Mouse (Mus musculus): ENCODE data around the gene Olfr655.

Olfr655 gene

DNA sequence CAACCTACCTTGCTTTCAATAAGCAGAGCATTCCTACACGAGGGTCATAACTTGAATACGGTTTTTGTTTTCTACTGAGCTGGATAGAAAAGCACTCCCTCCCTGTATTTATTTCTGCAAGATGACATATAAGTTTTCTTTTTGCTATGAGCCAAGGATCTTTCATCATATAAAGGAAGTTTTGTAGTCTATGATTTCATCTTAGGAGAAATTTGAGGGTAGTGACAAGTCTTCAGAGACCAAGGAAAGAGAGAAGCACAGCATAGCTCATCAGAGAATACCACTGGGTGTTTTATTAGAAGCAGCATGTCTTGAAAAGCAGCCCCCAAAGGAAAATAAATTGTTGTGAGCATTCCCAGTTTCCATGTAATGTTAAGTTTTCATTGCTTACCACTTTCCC, at the start of gene Olfr655:
Gene Olfr655, minus strand, starts transcription at position 101 of the 400 bp plus-strand sequence.
- no peak for DNase-seq (ENCODE audit: low read depth, low spot score)

DNA sequence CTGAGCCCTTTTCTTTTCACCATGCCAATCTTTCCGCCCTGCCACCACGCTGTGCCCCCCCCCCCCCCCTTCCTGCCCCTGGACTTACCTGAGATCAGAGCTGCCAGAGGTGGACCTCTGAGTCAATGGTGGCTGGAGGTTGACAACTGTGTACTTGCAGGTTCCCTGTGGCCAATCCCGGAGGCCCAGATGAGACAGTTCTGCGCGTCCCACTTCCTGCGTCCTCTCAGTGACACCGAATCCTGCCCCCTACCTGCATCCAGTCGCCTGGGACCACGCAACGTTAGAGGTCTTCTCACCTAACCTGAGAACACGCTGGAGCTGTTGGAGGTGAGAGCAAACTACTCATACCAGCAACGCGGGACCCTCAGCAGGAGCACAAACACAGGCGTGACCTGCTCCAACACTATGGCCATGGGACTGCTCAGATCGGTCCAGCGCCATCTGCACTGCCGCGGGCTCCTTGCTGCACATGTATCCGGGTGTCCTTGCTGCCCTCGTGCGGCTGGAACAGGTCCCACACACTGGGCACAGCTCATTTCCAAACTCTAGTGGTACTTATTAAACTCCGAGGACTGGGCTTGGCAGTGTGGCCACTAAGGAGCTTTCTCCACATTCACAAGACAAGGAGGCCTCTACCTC, 45.4 kb upstream of the Olfr655 start, which contains the start of gene Olfr658:
Gene Olfr658, minus strand, starts transcription at position 465 of the 642 bp plus-strand sequence.
- DNase-seq (ENCODE audit: low read depth, low spot score): no peak

DNA sequence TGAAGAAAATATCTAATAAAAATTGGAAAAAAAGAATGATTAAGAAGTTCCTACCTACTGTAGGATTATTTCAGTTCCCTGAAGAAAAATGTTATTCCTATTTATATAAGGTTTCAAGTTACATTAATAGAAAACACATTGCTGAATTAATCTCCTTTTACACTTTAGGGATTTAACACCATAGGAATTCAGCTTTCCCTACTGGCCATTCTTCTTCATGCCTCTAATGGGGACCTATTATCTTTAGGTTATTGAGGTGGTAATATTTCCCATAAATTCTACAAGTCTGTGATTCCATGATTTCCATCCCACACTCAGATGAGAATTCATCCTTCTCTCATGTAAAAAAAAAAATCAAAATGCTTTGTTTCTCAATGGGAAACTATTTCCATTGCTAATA, 22.9 kb upstream of the Olfr655 start, which contains the start of gene Olfr657:
Gene Olfr657, plus strand, starts transcription at position 301 of the 400 bp plus-strand sequence.
- DNase-seq (ENCODE audit: low read depth, low spot score): no peak

DNA sequence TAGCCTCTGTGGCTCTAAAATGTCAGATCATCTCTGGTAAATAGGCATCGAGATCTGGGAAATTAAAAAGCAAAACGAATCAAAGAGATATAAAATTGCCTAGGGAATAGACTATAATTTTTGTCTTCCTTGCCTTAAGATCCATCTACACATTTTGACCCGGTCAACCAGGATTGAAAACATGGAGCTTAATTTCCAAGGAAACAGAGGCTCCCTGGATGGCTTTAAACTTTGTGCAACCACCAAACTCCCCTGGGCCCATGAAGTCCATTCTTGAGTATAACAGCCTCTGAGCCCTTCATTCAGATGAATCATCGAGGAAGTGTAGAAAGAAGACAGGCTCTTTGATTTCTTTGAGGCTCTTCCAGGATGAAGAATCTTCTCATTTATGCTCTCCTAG, 12.1 kb upstream of the Olfr655 start, which contains the start of gene Olfr656:
Gene Olfr656, plus strand, starts transcription at position 301 of the 400 bp plus-strand sequence.
- DNase-seq (ENCODE audit: low read depth, low spot score): no peak

DNA sequence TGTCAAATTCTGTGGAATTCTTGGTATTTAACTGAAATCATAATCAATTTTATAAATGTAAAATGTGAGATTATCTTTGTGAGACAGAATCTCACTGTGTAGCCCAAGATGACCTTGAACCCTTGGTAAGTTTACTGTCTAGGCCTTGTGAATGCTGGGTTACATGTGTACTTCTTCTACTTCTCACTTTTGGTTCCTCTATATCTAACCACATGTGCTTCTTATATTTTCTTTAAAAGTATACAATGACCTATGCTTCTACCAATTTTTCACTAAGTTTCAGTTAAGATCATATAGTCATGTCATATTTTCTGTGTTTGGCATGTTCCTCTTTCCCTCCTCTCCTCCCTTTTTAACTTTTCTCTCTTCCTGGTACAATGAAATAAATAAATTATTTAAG, 3.1 kb upstream of the Olfr655 start:
- DNase-seq (ENCODE audit: low read depth, low spot score): no peak

DNA sequence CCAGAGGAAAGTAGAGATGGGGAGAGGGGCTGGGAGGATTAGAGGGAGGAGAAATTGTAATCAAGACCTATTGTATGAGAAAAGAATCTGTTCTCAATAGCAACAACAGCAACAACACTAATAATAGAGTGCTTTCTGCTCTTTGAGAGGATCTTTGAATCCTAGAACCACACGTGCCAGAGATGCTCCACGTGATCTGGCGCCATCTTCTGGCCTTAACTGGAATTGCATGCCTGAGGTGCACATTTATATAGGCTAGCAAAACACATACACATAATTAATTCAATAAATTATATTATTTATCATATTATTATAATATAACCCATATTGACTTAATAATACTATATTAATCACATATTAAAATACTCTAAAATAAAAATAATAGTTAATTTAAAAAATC, 1.6 kb upstream of the Olfr655 start:
- DNase-seq (ENCODE audit: low read depth, low spot score): peak; percentile 3

DNA sequence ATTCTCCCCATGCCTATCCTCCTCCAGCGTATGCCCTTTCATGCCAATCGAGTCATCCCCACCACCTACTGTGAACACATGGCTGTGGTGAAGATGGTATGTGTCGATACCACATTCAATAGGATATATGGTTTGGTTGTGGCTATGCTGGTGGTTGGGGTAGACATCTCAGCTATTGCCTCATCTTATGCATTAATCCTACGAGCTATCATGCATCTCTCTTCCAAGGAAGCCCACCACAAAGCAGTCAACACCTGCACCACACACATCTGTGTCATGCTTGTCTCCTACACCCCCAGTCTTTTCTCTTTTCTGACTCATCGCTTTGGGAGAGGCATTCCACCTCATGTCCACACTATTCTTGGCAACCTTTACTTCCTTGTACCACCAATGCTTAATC, 13.3 kb downstream of the Olfr655 start:
- DNase-seq (ENCODE audit: low read depth, low spot score): no peak

DNA sequence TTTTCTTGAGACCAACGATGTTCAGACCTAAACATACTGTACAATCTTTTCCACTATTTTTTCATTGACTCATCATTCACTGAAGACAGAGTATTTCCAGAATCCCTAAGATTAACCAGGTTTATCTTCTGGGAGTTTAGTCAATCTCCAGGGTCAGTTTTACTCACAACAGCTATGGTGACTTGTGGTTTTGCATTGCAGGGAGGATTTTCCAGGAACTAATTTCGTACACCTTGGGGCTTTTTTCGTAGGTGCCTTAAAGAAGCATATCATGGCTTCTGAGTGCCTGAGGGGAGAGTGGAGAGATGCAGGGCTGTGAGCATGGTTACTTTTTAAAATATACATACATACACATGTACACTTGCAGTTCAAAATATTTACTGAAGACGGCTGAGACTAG, 14.9 kb downstream of the Olfr655 start, which contains the start of gene Olfr654:
Gene Olfr654, plus strand, starts transcription at position 301 of the 400 bp plus-strand sequence.
- no peak for DNase-seq (ENCODE audit: low read depth, low spot score)

DNA sequence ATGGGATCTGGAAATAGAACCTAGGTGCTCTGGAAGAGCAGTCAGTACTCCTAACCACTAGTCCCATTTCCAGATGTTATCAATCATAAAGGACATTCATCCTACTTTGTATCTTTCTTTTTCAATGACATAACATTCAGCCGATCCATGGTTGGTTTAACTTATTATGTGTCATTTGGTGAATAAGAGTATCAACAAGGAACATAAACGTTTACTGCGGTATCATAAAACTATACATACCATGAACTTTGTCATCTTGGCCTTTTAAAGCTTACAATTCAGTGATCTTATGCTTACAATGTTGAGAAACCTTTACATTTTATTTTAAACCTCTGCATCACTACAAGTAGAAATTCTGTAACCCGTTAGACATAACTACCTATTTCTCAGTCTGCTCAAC, 20.1 kb downstream of the Olfr655 start:
- no peak for DNase-seq (ENCODE audit: low read depth, low spot score)

DNA sequence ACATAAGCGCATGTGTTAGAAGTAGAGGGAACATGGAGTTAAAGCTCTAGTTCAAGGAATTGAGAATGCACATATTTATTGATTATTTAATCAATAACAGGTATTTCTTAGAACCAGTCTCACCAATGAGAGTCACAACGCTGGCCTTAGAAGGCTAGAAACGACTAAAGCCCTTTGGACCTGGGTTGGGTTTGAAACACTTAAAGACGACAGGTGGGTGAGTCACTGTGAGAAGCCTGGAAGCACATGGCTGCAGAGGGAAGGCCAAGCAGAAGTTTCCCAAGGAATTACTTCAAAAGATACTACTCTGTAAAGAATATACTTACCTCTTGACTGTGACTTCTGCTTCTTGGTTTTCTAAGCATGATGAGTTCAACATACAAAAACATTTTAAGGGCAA, 20.7 kb downstream of the Olfr655 start:
- DNase-seq (ENCODE audit: low read depth, low spot score): no peak

DNA sequence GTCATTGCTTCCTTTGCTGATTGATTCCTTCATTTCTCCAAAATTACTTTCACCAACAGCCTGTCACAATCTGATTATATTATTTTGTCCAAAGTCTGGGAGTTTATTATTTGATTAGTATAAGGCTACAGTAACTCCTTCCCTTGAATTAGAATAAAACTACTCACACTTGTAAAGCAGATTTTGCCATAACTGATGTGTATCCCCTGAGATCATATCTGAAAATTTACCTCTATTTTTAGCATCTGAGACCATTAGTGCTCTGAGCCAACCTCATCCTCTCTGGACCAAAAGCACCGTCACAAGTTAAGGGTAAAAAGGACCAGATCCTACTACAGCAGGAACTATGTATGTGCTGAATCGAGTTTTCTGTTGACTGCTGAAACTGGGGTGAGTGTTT, 24.6 kb downstream of the Olfr655 start, which contains the start of gene Olfr653:
Gene Olfr653, plus strand, starts transcription at position 301 of the 400 bp plus-strand sequence.
- no peak for DNase-seq (ENCODE audit: low read depth, low spot score)

DNA sequence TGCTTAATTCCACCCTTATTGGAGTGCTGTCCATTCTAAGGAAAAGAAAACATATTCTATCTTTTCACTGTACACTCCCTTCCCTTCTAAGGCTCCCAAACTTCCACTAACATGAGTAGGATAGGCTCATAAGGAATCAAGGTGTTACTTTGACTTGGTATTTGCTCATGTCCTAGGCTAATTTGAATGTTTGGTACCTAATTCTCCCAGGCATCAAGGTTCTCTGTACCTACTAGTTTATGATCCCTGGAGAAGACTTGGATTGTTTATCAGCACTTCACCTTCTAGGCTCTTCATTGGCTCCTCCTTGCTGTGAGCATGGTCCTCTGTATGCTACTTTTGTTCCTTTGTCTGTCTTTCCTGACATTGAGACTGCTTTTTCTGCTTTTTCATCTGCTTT, 41.0 kb downstream of the Olfr655 start, which contains the start of gene Olfr652:
Gene Olfr652, plus strand, starts transcription at position 301 of the 400 bp plus-strand sequence.
- no peak for DNase-seq (ENCODE audit: low read depth, low spot score)

DNA sequence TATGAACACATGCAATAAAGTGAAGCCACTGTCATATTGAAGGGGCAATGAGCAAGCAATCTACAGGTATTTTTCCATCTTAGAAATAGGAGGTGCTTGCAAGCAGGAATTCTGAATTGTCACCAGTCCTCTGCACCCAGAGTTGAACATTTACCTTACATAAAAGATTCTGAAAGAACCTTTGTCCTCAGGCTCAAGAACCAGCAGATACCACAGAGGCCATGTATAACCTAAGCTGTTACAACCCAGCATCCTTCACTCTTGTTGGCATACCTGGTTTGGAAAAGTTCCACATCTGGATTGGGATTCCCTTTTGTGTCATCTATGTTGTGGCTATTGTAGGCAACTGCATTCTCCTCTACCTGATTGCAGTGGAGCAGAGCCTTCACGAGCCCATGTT, 48.9 kb downstream of the Olfr655 start:
- DNase-seq (ENCODE audit: low read depth, low spot score): no peak

DNA sequence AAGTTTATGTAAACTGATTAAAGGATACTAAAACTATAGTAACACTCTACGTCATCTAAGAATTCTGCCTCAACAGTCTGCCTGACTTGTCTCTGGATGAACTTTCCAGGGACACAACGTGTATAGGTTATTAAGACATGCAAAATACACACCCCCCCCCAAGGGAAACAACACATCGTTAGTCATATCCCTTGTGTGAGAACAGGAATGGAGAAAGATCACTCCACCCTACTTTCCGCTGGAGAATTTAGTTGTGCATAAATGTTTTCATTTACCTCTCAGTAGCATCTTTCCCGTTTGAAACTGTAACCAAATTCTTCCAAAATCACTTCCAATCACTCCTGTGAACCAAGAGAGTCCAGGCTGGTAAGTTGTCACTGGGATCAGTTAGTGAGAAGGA, 51.7 kb downstream of the Olfr655 start, which contains the start of gene Olfr651:
Gene Olfr651, plus strand, starts transcription at position 301 of the 400 bp plus-strand sequence.
- DNase-seq (ENCODE audit: low read depth, low spot score): no peak
